Mouse (Mus musculus) large intestine, adult 2 months (tissue): ENCODE measurements around the gene Cope. TPM values are rescaled to one million over a fixed set of nuclear protein-coding genes. Genes with fewer than 3 reads are reported as not detected.

Experiments used
- DNase-seq: peaks from one replicate; pipeline ENCODE4 v3.0.0-alpha.2; 2012; ENCODE audit warnings: low read depth, low spot score
- WGBS: fragments of 180-500 bp; shearing (Covaris S2); methylation state at CpG from one replicate; pipeline ENCODE4 v1.1.7; 2018; 5-methylcytosine and 5-hydroxymethylcytosine counted together
- polyA plus RNA-seq: library from polyadenylated mRNA; depleted of rRNA; stranded (reverse); fragments of >200 nt; gene quantifications from 2 replicates; pipeline ENCODE4 v1.2.3, GENCODE M21; 2012; rRNA removed

The Cope gene
- polyA plus RNA-seq, 1 experiment, result 438 TPM

GRCm38 (mm10) chr8:70343076-70343475, 40.8 kb downstream of the Cope start:
- DNase-seq, result no peak
- WGBS, result 90% methylated on average over 7 of the region's 7 CpGs

DNA sequence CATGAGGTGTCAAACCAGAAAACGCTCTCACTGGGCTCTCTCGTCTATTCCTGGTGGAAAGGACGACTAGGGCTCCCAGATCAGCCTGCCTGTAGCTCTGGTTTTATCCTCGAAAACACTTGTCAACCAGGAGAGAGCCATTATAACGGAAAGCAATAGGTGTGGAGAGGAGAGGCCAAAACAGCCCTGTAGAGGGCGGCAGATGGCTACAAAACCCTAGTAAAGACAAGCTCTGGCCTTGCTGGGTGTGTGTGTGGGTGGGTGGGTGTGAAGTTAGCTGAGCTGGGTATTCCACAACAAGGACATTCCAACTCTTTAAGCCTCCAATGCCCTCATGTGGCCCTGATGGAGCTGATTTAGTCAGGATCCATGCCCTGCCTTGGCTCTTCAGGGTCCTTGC, 41.4 kb downstream of the Cope start:
- no peak for DNase-seq
- 59% methylated on average over 6 of the region's 6 CpGs for WGBS

- 70% methylated on average over 2 of the region's 2 CpGs for WGBS
- no peak for DNase-seq
Observed at GRCm38 (mm10) chr8:70344279-70344678, 42.0 kb downstream of the Cope start.

DNA sequence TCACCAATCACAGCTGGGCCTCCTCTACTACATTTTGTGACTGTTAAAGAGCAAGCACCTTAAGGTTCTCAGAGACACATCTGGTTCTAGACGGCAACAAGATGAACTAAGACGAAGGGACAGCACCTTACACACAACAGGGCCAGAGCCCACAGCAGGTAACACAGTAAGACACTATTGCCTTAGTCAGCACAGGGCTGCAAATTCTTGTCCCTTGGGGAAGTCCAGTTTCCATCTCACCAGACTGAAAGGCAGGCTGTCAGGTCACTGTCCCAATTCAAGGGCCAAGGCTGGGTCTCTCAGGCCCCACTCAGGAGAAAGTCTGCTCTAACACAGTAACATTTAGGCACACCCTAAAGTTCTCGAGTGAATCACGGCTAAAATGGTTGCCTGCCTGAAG, 45.1 kb downstream of the Cope start:
- WGBS, result 46% methylated on average over 4 of the region's 4 CpGs
- no peak for DNase-seq

GRCm38 (mm10) chr8:70347860-70348420, 45.6 kb downstream of the Cope start:
- DNase-seq, result no peak
- WGBS, result 15% methylated on average over 1 of the region's 1 CpGs

DNA sequence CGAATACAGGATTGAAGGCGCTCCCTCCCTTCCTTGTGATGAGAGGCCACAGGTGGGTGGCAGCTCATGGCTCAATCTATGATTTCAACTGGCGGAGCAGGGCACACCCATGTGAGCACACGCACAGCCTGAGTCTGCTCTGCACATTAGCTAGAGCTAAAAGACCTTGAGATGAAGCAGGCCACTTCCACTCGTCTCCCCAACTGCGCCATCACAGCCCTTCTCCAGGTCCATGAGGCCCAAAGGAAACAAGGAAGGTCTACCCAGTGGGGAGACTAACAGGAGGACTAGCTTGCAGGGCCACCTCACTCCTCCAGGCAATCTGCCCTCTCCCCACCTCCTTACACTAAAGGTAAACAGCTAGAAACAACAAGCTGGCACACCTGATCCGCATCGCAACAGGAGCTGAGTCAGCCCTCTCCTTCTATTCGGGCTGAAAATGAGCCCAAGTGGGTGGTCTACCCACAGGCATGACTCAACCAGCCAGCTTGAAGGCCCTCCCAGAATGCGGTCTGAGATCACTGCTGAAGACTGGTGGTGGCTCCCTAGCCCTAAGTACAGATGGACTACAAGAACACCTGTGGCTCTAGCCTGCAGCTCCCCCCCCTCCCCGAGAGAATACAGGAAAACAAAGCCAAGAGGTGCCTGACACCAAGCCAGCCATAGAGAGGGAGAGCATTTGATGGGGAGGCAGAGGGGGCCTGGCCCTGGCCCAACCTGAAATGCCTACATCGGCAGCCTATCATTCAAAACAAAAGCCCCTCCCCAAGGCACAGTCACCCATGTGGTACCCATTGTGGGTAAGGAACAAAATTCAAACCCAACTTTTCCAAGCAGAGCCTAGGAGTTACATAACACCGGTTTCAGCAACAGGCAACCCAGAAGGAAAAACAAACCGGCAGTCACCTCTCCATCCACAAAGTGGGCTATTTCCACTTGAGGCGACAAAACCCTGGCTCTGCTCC, 49.0 kb downstream of the Cope start:
- DNase-seq, result no peak
- WGBS, result 15% methylated on average over 15 of the region's 15 CpGs

DNA sequence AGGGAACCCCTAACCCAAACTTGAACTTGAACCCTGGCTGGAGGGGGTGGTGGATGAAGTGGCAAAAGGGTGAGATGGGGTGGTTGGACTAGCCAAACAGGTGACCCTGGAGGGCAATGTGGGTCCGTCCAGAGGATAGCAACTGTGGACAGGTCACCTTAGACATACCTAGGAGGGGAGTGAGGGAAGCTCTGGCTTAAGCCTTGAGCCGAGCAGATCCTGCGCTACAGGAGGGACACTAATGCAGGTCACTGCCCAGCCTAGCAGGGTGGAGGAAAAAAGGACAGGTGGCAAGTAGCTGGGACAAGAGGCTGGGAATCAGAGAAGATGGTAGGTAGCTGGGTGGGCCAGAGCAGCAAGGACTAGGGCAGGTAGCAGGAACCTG, 49.7 kb downstream of the Cope start:
- DNase-seq, result no peak
- WGBS, result 11% methylated on average over 3 of the region's 3 CpGs

- under 1% methylated on average over 64 of the region's 64 CpGs for WGBS
- no peak for DNase-seq
Observed at GRCm38 (mm10) chr8:70352657-70353151, 50.4 kb downstream of the Cope start.

DNA sequence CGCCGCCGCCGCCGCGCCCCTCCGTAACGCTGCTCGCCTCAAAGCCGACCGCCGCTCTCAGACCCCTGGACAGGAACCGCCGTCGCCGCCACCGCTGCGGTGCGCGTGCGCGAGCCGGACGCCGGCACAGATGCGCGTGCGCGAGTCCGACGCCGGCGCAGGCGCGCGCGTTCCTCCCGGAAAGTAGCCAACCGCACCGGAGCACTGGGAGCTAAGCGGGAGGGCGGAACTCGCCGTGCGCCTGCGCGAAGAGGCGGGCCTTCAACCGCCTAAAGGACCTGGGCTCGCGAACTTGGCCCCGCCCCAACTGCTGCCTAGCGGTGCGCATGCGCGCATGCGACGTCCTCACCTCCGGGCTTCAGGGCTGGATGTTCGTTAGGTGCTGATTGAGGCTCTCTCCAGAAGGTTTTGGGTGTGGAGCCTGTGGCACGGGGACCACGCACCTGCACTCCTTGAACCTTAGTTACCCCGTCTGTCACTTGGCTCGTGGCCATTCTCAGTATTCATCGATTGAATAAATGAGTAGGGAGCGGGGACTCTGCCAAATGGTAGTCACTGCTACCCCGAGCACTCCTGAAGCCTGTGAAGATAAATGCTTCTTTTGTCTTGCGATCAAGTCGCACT, 51.0 kb downstream of the Cope start, which contains the start of gene Upf1:
Gene Upf1 (minus strand): TSS at position 85 of the 624 bp plus-strand sequence.
- DNase-seq, result peak; percentile 96
- WGBS, result under 1% methylated on average over 67 of the region's 69 CpGs

GRCm38 (mm10) chr8:70354004-70354403, 51.7 kb downstream of the Cope start:
- no peak for DNase-seq
- 14% methylated on average over 4 of the region's 4 CpGs for WGBS

GRCm38 (mm10) chr8:70356111-70356510, 53.8 kb downstream of the Cope start:
- no peak for DNase-seq
- 76% methylated on average over 1 of the region's 1 CpGs for WGBS

- 19% methylated on average over 3 of the region's 3 CpGs for WGBS
- no peak for DNase-seq
Observed at GRCm38 (mm10) chr8:70359411-70359810, 57.1 kb downstream of the Cope start.

DNA sequence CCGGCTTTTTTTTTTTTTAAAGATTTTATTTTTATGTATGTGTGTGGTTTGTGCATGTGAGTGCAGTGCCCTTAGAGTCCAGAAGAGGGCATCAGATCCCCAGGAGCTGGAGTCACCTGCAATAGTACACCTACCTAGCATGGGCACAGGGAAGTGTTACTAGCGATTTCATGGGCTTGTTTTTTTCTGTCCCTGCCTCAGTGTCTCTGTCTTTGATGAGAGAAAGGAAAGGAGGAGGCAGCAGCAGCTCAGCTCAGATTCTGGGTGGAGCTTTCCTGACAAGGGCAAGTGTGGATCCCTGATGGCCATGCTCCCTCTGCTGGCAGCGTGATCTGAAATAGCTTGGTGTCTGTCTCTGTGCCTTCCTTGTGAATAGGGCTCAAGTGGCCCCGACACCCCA, 58.5 kb downstream of the Cope start:
- WGBS, result 59% methylated on average over 4 of the region's 4 CpGs
- no peak for DNase-seq

DNA sequence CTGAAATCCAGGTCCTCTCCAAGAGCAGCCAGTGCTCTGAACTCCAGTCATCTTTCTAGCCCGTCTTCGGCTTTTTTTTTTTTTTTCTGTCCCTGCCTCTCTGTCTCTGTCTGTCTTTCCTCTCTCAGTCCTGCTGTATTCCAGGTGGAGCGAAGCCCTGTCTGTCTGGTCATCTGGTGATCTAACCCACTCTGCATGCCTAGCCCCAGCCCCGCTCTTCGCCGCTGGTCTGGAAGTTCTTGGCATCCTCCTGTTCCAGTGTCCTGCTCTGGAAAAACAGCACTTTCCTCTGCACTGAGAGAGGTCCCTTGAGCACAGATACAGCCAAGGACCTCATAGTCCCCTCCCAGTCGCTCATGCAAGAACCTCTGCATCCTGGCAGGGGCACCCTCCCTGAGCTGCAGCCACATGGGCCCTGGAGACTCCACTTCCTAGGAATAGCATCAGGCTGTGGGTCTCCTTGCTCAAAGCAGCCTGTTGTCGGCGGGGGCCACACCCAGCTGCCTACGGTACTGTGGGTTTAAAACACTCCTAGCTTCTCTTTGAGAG, 59.2 kb downstream of the Cope start:
- DNase-seq, result no peak
- 82% methylated on average over 10 of the region's 10 CpGs for WGBS

Other genes with a start within 250 kb of the Cope start
- 458 and 745 TPM in 2 replicates for gene Tm6sf2, start 229.6 kb upstream of the Cope start, polyA plus RNA-seq
- 0.42 and 0.70 TPM in 2 replicates for gene Hapln4, start 219.1 kb upstream of the Cope start, polyA plus RNA-seq
- 0.06 and 0.10 TPM in 2 replicates for gene Ncan, start 181.6 kb upstream of the Cope start, polyA plus RNA-seq
- 23.2 and 25.3 TPM in 2 replicates for gene Nr2c2ap, start 171.2 kb upstream of the Cope start, polyA plus RNA-seq
- 22.5 and 32.6 TPM in 2 replicates for gene Rfxank, start 163.4 kb upstream of the Cope start, polyA plus RNA-seq
- gene Borcs8, start 163.0 kb upstream of the Cope start, polyA plus RNA-seq, result 69.2 and 73.2 TPM in 2 replicates
- gene Mef2b, start 162.8 kb upstream of the Cope start, polyA plus RNA-seq, result 3.0 and 4.9 TPM in 2 replicates
- gene Tmem161a, start 130.2 kb upstream of the Cope start, polyA plus RNA-seq, result 52.9 and 69.2 TPM in 2 replicates
- 15.5 and 23.1 TPM in 2 replicates for gene Slc25a42, start 90.2 kb upstream of the Cope start, polyA plus RNA-seq
- 20.2 and 28.8 TPM in 2 replicates for gene Sugp2, start 68.3 kb upstream of the Cope start, polyA plus RNA-seq
- 13.6 and 15.2 TPM in 2 replicates for gene Armc6, start 68.1 kb upstream of the Cope start, polyA plus RNA-seq
- gene Homer3, start 19.7 kb upstream of the Cope start, polyA plus RNA-seq, result 5.8 and 6.7 TPM in 2 replicates
- gene Ddx49, start within 50 bp of the Cope start, polyA plus RNA-seq, result 40.9 and 57.8 TPM in 2 replicates
- gene Cers1, start 13.3 kb downstream of the Cope start, polyA plus RNA-seq, result 0.36 and 0.64 TPM in 2 replicates
- 0.14 and 0.26 TPM in 2 replicates for gene Gdf1, start 27.3 kb downstream of the Cope start, polyA plus RNA-seq
- 24.5 and 35.3 TPM in 2 replicates for gene Upf1, start 50.8 kb downstream of the Cope start, polyA plus RNA-seq
- gene Comp, start 71.0 kb downstream of the Cope start, polyA plus RNA-seq, result 0.15 and 0.25 TPM in 2 replicates
- gene Crtc1, start 137.1 kb downstream of the Cope start, polyA plus RNA-seq, result 7.6 and 9.3 TPM in 2 replicates
- gene Klhl26, start 174.4 kb downstream of the Cope start, polyA plus RNA-seq, result 16.8 and 22.1 TPM in 2 replicates
- gene Tmem59l, start 184.8 kb downstream of the Cope start, polyA plus RNA-seq, result 2.1 and 2.4 TPM in 2 replicates
- gene Crlf1, start 190.6 kb downstream of the Cope start, polyA plus RNA-seq, result 1.1 and 2.0 TPM in 2 replicates
- gene Rex1bd, start 204.2 kb downstream of the Cope start, polyA plus RNA-seq, result 137 and 159 TPM in 2 replicates
- 768 and 796 TPM in 2 replicates for gene Uba52, start 208.3 kb downstream of the Cope start, polyA plus RNA-seq
- 422 and 497 TPM in 2 replicates for gene Fkbp8, start 225.2 kb downstream of the Cope start, polyA plus RNA-seq
- 64.3 and 72.6 TPM in 2 replicates for gene Kxd1, start 225.4 kb downstream of the Cope start, polyA plus RNA-seq
- gene Ell, start 236.9 kb downstream of the Cope start, polyA plus RNA-seq, result 24.9 and 28.2 TPM in 2 replicates